Mouse (Mus musculus) kidney, postnatal 10 days (tissue): ENCODE measurements around the gene Smad1.
A peak's percentile ranks its signal among the peaks of the same experiment; 100 is the strongest.

Experiments used
- DNase-seq: peaks from one replicate; pipeline ENCODE4 v3.0.0; 2021; ENCODE audit warnings: mixed read lengths

Smad1 gene

DNA sequence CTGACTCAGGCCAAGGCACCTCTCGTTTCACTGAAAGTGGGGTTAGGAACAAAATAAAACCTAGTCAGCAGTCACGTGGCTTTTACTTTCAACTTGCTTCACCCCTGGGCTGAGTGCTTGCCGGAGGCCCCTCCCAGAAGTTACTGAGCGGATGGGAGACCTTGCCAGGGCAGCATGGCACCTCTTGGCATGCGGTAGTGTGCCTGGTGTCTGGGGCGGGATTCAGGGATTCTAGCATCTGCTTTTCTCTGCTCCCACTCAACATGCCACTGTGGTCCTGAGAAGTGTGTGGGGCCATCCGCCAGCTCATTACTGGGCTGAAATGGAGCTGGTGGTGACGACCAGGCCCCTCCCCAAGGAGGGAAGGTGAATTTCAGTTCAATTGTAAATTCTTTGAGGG is 47.4 kb downstream of the Smad1 start:
- no peak for DNase-seq

DNA sequence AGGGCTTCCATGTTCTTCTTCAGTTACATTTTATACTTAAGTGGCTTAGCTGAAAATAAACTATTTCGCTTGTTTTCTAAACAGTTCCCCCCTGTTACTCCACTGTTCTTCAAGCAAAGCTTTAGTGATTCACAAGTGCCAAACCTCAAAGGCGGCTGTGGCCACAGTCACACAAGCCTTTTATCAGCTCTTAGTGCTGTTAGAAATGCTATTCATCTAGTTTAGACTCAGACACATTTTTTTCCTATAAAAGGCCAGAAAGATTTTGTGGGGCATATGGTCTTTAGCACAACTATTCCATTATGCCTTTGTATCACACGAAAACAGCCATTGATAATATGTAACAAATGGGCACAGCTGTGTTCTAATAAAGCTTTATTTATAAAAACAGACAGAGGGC is 48.5 kb downstream of the Smad1 start:
- no peak for DNase-seq

DNA sequence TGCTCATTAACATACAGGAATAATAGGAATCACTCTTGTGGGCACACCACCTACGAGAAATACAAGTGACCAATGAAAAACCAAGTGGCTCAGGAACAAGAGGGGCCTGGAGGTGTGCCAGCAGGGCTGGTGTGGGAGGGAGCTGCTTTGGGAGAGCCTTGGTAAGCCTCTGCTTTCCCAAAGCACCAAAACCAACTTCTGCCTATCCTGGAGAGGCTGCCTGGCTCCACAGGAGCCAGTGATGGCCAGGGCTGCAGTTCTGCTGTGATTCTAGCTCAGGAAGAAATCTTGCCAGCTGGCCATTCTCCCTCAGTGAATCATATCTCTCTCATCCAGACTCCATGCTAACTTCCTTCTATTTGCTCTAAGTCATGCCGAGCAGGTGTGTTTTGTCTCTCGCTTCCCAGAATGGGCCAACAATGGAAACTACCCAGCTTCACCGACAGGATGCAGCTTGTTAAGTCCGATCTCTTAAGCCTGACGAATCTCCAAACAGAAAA is 49.2 kb downstream of the Smad1 start:
- DNase-seq = peak; percentile 71

DNA sequence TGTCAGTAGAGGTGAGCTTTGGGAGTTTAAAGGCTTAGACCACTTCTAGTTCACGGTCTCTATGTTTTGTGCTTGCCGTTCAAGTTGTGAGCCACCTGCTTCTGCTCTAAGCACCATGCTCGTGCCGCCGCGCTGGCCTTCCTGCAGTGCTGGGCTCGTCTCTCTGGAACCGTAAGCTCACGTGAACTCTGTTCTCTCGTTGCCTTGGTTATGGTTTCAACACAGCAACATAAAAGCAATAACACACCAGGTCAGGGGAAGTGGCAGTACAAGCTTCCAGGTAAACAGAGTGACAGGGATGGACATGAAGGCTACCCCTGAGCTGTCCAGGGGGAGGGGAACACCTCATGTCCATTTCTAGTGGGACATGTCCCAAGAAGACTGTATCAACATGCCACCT is 52.9 kb downstream of the Smad1 start:
- DNase-seq = no peak

DNA sequence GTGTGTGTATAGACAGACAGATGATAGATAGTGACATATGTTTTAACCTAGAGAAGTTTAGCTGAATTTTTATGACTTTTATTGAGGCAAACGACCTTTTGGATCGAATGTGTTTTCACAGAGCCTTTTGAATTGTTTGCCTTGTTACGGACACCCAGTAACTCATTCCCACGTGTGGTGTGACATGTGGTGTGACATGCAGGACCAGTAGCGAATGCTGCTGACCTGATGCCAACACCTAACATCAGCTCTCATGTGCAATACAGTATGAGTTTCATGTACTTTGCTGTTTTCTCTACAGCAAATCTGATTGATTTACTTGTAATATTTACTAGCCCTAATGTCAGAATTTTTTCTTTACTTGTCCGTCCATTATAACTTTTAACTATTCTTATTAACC is 53.5 kb downstream of the Smad1 start:
- no peak for DNase-seq

DNA sequence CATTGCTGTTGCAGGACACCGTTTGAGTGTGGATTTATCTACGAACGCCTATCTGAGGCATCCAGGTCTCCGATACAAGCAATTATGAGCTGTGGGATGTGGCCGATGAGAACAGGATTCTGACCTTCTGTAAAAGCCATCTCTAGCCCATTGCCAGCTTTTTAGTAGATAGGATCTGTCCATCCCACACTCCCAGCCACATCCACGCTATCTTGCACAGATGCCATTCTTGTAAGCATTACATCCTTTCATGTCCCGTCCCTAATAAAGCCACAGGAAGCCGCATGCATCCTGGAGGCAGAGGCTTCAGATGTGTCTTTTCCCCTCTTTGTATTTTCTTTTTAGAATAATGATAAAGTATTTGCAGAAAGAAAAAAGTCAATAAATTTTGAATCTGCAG is 58.1 kb downstream of the Smad1 start:
- peak; percentile 21 for DNase-seq

DNA sequence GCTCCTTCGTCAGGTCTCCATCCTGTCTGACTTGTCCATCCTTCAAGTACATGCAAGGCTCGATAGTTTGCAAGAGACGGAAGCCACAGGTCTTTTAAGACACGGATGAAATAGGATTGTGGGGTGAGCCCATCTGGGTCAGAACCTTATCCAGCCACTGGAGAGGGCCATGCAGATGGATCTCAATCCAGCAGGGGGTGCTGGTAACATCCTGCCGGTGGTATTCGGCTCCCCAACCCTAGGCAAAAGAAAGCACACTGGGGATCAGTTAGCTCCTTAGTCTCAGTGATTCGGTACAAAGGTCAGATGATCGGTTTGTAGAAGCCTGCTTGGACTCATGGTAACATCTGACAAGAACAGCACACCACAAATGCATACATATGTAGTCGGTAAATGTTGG is 59.8 kb downstream of the Smad1 start:
- DNase-seq = peak; percentile 64

DNA sequence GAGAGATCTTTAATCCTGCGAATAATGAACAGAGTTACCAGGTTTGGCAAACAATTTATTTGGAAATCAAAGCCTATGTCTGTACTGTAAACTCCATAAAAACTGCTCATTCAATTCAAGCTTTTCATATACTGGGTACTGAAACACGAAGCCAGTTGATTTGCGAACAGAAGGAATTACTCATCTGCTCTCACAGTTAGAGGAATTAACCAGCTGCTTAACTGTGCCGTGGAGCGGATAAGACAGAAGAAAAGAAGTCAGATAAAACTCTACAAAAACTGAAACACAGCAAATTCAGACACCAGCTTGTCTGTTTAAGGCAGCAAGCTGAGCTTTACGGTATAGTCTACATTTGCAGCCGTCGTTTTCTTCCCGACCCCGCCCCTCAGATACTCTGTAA is 60.7 kb downstream of the Smad1 start:
- DNase-seq = peak; percentile 2

DNA sequence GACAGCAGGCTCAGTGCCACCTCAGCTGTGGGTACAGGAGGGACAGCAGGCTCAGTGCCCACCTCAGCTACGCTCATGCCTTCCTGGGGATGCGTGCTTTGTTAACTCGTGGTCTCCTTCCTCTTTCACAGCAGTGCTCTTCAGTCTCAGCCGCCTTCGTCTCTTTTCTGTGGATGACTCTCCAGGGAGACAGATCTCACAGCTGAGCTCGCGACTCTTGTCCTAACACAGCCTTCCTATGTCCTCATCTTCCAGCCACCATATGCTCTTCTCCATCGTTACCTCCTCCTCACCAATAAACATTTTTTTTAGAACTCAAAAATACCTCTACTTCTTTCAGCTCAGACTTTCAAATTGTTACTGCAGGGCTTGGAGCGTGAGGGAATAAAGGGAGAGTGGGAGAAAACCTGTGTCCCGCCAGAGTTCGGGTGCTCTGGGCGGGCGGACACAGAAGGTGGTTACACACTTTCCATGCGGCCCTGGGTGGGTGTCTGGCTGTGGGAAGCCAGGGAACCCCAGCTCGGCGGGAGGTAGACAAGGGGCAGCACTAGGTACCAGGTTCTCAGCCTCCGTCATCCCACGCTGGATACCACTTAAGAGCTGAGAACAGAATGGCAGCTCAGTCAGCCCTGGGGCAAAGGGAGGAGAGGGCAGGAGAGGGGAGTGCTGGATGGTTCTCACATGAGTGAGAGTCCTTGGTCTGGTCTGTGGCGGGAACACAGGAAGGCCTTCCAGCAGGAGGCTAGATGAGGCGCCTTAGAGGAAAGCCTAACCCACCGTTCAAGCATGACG is 67.0 kb downstream of the Smad1 start:
- DNase-seq = no peak

DNA sequence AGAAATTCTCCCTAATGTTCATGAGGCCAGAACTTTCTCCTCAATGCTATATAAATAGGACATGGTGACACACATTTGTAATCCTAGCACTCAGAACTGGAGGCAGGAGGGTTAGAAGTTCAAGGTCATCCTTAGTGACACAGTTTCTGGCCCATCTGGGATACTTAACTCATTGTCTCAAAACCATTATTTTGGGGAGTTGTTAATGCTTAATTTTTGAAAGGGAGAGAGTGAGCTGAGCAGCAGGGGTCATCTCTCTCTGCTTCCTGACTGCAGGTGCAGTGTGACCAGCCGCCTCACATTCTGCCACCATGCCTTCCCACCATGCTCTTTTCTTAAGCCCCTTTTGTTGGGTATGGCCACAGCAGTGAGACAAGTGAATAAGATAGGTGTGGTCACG is 67.7 kb downstream of the Smad1 start:
- no peak for DNase-seq

DNA sequence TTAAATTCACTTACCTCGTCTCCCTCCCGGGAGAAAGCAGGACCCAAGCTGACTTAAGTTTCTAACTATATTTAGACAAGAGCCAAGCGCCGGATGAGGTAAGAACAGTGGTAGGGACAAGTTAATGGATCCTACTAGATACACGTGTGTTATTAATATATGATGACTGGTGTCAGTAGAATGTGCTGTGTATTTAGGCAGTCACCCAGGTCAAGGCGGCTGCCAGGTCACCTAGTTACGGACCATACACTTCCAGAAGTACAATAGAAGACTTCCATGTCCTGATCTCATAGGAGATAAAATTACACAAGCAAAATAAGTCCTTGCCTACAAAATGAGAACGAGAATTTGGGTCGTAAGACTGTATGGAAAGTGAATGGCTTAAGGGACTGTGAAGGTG is 68.3 kb downstream of the Smad1 start:
- DNase-seq = no peak

DNA sequence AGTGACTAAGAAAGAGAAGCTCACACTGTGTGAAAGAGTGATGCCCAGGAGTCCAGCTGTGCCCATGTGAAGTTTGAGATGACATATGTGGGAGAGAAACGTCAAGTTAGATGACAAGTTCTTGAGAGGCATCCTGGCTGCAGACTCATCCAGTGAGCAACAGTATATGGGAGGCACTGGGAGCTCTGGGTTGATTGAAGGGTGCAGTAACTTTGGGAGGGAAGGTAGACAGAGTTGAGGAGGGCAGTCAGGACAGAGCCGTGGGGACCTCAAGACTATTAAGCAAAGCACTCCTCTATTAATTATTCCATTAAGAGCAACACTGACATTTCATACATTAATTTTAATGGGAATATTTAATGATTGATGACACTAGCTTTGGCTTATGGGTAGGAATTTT is 69.6 kb downstream of the Smad1 start:
- DNase-seq = no peak

DNA sequence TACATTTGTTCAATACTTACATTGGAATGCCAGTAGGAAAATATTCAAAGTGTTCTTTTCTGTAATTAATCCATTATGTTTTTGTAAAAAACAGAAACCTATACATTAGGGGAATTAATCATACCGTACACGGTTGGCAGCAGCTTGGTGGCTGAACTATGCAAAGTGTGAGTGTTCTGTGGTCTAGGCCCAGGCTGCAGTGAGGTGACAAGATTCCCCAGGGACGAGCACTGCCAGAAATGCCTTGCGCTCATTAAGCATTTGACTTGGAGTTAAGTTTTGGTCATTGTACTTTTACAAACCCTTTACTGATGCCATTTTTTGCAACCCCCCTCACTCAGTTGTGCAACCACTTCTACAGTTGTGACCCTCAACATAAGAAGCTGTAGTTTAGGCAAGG is 70.1 kb downstream of the Smad1 start:
- no peak for DNase-seq

DNA sequence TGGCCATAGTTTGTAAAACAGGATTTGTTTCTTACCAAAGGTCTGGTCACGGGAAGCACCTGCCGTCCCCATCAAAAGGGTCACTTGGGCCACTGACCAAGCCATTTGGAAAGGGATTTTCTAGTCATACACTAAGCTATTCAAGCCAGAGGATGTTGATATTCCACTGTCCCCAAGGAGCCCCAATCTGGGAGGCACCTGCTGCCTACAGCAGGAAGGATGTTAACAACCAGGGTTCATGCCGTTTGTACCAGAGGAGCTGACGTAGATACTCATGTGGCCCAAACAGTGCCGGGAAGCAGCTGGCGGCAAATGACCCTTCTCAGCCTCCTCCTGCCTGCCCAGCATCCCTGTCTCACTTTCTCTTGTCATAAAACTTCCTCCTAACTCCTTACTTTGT is 73.8 kb downstream of the Smad1 start:
- DNase-seq = peak; percentile 55

DNA sequence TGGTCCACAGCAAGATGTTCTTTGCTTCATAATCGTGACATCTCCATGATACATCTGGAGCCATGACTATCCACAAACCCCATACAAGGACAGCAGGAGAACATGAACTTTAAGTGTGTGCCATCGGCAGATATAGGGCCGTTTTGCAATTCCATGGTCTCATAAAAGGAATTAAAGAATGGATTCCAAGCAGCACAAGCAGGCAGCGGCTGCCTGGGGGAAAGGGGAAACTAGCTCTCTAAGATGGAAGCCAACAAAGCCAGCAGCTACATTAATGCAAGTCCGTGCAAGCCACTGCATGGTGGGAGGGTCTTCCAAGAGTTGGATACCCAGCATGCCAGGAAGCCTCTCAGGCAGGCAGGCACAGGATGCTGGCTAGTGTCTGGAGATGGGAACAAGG is 74.4 kb downstream of the Smad1 start:
- no peak for DNase-seq

DNA sequence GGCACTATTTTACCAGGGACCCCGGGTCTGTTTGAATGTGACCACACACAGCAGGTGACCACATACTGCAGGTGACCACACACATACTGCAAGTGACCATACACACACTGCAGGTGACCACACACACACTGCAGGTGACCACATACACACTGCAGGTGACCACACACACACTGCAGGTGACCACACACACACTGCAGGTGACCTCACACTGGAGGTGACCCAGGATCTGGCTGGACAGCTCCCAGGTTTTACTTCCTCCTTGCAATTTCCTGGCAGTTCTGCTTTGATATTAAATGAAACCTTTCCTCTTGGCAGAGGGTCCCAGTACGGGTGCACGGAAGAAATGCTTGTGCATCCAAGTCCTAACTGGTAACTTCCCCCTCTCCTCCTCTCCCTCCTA is 75.3 kb downstream of the Smad1 start:
- DNase-seq = peak; percentile 38

DNA sequence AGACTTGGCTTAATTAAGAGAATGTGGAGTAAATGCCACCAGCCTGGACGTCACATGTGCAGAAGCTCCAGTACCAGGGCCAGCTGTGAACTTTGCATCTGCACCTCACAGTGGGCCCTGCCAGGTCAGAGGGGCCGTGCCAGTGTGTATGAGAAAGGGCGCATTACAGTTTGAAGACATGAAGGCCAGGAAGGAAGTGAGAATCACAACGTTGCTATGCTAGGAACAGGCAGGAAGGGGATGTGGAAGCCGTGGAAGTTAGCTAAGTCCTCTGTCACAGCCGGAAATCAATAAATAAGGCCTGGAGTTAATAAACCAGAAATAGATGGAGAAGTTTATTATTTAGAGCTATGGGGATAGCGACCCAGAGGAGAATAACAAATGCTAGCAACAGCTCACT is 76.2 kb downstream of the Smad1 start:
- peak; percentile 44 for DNase-seq

DNA sequence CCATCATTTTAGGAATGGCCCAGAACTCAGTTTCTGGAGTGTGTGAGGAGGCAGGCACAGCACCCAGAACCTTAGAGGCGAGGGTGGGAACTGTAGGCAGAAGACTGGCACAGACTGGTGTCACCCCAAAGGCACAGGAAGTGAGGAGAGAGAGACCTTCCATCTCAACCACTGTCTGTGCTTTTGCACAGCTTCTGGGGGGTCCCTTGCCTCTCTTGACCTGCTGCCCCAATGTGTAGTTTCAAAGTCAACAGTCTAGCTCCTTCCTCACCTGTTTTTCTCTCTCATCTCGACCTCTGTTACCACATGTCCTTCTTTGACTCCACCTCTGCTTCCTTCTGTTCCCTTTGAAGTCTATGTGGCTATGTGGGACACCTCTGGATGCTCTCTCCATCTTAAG is 88.5 kb downstream of the Smad1 start:
- DNase-seq = no peak

DNA sequence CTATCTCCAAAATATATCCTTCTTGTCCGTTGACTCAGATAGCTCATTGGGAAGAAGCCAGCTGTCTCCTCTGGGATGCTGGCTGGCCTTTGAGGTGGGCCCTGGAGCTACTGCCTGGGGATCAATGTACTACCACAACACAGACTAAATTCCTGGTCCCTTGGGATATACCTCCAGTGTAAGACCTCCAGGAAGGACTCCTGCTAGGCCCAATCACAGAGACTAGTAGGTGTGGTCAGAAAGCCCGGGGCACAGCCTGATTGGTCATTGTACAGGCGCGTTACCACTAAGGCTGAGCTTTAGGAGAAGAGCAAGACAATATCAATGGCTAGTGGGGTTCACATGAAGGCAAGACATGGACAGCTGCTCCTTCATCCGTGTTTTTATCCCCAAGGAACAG is 93.4 kb downstream of the Smad1 start:
- no peak for DNase-seq

DNA sequence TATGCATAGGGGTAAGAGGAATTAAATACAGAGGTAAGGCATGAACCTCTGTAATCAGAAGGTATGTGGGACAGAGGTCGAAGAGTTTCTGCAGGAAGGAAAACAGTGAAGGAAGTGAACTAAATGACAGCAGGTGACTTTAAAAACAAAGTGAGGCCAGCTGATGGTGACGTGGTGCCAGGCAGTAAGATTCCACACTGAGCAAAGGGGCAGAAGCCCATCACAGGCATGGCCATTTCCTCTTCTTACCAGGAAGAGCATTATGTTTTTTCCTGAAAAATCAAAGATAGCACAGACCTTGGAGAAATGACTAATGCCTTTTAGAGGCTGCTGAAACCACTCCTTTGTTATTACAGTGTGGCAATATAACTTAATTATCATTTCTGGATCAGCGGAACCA is 97.8 kb downstream of the Smad1 start:
- peak; percentile 39 for DNase-seq

DNA sequence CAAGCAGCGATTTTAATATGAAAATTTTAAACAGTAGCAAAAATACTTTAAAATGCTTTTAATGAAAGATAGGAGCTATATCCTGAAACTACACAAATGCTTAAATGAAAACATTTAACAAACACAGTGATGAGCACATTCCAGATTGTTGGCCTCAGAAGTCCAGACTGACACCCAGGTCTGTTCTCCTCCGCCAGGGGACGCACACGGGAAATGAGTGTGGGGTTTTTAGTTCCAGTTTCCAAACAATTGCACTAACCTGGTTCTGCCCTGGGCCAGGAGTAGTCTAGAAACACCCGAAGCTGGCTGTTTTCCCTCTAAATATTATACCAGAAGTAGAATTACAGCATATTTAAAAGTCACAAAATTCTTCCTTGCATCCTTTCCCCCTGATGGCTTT is 99.6 kb downstream of the Smad1 start:
- DNase-seq = peak; percentile 71

DNA sequence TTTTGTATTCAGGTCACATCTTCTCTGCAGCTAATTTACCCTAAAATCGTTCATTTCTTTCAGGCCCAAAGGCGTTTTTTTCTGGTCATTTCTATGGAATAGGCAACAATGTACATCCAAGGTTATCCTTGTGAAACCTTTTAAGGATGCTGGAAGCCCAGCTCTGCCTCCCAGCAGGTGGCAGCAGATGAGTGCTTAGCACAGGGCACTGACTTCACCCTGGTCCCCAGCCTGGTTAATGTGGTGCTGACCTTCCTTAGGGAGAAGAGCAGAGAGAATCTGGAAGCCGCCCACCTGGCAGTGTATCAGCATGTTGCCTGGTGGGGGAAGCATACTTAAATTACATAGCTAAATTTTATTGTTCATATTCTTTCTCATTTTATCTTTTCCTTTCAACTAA is 101.6 kb downstream of the Smad1 start:
- DNase-seq = peak; percentile 90

DNA sequence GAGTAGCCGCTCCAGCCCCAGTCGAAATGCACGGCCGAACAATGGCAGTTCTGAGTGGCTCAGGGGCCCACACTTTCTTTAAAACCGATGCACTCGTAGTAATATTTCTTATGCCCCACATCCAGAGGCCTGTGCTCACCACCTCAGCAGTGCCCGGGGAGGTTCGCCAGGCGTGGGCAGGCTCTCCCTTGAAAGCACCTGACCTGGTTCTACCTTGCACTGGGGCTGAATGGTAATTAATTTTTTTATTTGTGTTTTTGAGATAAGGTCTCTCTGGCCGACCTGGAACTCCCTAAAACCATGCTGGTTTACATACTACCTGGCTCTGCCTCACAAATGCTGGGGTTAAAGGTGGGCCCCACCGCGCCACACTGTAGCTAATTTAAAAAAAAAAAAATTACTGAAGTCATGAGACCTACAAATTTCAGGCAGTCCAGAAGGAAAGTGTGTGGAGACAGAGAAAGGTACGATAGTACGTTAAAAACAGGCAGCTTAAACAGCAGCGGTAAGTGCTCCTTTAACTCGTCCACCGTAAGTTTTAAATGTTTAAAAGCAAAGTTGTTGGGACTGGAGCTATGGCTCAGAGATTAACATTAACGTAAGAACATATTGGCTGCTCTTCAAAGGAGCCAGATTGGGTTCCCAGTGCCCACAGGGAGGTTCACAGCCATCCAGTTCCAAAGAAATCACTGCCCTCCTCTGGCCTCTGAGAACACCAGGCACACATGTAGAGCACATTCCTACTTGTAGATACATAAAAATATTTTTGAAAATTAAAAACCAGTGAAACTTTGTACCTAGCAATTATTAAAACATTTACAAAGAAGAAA is 103.8 kb downstream of the Smad1 start:
- DNase-seq = no peak

DNA sequence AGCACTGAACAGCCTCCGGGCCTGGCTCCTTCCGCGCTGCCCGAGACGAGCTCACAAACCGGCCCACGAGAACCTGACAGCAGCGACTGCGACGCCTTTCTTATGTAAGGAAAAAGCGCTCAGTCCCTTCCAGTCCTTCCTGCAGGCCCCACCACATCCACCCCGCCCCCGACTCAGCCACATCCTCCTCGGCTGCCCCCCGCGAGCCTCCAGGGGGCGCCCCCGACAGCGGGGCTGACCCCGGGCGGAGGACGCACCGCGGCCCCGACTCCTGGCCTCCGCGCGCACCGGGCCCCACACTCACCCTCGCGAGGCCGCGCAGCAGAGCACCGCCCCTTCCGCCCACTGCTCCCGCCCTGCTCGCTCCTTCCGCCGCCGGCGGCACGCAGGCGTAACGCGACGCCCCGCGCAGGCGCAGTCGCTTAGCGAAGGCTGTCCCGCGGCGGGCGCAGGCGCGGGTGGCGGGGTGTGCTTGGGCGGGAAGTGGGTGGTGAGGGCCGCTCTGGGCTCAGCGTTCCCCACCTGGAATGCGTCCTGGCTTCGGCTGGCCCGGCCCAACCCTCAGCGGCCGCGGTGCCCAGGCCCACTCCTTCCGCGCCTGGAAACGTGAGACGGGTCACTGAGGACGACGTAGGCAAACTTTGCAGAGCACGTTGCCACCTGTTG is 104.6 kb downstream of the Smad1 start, which contains the start of gene Mmaa:
Gene Mmaa, minus strand, starts transcription at position 328 of the 666 bp plus-strand sequence.
- DNase-seq = peak; percentile 99
